Mouse (Mus musculus): ENCODE data around the gene Lipo3.
"Not testable (repeated sequence)": the region's sequence is repeated elsewhere in the genome, so short reads cannot be mapped to it uniquely, and the experiment has no call there.

Lipo3 gene

DNA sequence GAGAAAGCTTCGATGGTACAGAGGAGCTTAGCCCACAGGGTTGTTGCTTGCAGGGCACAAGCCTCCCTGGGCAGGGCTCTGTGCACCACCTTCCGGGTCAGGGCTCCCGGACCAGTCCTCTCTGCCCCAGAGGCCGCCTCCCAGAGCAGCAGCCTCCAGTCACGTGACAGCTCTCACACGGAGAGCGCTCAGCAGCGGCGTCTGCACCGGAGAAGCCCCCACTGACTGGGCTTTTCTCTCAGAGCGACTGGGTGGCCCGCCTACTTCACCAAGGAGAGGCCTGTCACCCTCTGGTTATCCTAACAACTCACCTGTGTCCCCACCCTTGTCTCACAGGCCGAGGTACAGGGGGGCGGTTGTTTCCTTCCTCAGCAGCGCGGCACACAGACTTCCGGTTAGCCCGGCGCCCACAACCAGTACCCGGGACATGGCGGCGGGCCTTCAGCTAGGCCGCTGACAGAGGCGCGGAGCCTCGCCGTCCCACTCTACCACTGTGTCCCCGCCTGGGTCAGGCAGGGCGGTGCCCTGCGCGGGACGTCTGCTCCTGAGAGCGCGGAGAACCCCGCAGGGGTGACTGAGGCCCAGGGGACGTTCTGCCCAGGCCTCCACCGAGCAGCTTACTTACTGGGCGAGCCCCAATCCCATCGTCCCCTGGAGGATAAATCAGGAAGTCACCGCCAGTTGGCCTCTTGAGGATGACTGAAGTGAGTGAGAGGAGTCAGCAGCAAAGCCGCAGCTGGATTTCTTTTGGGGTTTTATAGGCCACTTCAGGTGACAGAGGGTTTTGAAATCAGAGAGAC is at the start of gene Lipo3:
TSS of gene Lipo3 (minus strand) at position 665 of the 800 bp plus-strand sequence.
- peak; percentile 30 for DNase-seq

DNA sequence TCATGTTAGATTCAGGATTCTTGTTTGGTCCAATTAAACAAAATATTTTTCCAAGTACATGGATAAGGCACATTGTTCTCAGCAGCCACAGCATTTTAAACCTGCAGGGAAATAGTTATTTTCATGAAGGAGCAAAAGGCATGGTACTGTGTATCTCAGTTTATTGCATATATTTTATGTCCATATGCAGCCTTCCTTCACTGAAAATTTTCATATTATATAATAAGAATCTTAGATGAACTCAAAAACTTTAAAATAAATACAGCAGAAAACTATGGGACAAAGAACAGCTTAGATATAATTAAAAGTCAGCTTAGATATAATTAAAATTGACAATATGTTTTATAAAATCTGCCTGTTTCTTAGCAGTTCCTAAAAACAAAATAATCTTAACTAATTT is 25.6 kb upstream of the Lipo3 start, which contains the start of gene Lipo1:
TSS of gene Lipo1 (minus strand) at position 101 of the 400 bp plus-strand sequence.
- DNase-seq = not testable (repeated sequence)

DNA sequence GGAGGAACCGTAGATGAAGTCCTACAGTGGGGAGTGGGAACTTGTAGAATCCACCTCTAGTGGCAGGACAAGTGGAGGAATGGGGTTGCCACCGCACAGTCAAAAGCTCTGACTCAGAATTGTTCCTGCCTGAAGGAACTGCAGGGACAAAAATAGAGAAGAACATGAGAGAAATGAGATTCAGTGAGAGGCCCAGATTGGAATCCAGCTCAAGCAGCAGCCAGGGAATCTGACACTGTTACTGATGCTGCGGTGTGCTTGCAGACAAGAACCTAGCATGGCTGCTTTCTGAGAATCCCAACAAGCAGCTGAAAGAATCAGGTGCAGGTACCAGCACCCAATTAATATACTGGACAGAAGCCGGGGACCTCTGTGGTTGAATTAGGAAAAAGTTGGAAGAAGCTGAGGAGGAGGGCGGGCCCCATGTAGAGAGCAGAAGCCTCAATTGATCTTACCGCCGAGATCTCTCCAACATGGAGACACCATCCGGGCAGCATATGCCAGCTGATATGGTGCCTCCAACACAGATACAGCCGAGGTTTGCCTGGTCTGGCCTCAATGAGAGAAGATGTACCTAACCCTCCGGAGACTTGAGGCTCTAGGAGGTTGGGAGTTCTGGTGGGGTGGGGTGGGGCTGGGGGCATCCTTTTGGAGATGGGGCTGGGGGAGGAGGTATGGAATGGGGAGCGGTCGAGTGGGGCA is 25.0 kb upstream of the Lipo3 start:
- no peak for DNase-seq

DNA sequence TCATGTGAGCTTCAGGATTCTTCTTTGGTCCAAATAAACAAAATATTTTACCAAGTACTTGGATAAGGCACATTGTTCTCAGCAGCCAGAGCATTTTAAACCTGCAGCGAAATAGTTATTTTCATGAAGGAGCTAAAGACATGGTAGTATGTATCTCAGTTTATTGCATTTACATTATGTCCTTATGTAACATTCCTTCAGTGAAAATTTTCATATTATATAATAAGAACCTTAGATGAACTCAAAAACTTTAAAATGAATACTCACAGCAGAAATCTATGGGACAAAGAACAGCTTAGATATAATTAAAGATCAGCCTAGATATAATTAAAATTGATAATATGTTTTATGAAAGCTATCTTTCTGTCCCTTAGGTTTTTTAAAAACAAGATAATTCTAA is 10.5 kb downstream of the Lipo3 start, which contains the start of gene Lipo2:
TSS of gene Lipo2 (minus strand) at position 101 of the 400 bp plus-strand sequence.
- not testable (repeated sequence) for DNase-seq

DNA sequence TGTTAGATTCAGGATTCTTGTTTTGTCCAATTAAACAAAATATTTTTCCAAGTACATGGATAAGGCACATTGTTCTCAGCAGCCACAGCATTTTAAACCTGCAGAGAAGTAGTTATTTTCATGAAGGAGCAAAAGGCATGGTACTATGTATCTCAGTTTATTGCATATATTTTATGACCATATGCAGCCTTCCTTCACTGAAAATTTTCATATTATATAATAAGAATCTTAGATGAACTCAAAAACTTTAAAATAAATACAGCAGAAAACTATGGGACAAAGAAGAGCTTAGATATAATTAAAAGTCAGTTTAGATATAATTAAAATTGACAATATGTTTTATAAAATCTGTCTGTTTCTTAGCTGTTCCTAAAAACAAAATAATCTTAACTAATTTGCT is 136.6 kb downstream of the Lipo3 start, which contains the start of gene Gm8978:
TSS of gene Gm8978 (minus strand) at position 101 of the 400 bp plus-strand sequence.
- DNase-seq = not testable (repeated sequence)

DNA sequence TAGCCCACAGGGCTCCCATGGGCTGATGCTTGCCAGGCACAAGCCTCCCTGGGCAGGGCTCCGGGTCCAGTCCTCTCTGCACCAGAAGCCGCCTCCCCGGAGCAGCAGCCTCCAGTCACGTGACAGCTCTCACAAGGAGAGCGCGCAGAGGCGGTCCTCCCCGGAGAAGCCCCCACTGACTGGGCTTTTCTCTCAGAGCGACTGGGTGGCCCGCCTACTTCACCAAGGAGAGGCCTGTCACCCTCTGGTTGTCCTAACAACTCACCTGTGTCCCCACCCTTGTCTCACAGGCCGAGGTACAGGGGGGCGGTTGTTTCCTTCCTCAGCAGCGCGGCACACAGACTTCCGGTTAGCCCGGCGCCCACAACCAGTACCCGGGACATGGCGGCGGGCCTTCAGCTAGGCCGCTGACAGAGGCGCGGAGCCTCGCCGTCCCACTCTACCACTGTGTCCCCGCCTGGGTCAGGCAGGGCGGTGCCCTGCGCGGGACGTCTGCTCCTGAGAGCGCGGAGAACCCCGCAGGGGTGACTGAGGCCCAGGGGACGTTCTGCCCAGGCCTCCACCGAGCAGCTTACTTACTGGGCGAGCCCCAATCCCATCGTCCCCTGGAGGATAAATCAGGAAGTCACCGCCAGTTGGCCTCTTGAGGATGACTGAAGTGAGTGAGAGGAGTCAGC is 172.0 kb downstream of the Lipo3 start:
- DNase-seq = peak; percentile 55

DNA sequence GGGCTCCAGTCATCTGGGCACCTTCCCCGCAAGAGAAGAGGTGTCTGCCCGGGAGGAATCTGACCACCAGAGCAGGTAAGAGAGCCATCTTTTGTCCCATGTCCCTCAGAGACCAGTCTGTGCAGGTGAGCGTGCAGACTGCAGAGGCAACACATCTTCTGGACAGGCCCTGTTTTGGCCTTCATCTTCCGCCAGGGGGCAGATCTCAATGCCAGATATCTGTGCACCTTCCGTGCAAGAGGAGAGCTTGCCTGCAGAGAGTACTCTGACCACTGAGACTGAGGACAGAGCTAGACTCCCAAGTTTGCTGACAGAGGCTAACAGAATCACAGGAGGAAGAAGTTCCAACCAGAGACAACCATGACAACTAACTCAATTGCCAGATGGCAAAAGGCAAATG is 193.2 kb downstream of the Lipo3 start:
- DNase-seq = not testable (repeated sequence)

DNA sequence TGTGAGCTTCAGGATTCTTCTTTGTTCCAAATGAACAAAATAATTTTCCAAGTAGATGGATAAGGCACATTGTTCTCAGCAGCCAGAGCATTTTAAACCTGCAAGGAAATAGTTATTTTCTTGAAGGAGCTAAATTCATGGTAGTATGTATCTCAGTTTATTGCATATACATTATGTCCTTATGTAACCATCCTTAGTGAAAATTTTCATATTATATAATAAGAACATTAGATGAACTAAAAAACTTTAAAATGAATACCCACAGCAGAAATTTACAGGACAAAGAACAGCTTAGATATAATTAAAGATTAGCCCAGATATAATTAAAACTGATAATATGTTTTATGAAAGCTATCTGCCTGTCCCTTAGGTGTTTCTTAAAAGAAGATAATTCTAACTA is 244.1 kb downstream of the Lipo3 start, which contains the start of gene Lipo4:
TSS of gene Lipo4 (minus strand) at position 101 of the 400 bp plus-strand sequence.
- DNase-seq = no peak

Measured in lung, postnatal 14 days (tissue).